Mouse (Mus musculus): ENCODE measurements around the gene Olfr878. TPM values are rescaled to one million over a fixed set of nuclear protein-coding genes. Genes with fewer than 3 reads are reported as not detected.

Gene Olfr878
- polyA plus RNA-seq (2015; fragmentation: Nextera tagmentation; extraction: Ambion mirVana): not detected in 2 replicates

DNA sequence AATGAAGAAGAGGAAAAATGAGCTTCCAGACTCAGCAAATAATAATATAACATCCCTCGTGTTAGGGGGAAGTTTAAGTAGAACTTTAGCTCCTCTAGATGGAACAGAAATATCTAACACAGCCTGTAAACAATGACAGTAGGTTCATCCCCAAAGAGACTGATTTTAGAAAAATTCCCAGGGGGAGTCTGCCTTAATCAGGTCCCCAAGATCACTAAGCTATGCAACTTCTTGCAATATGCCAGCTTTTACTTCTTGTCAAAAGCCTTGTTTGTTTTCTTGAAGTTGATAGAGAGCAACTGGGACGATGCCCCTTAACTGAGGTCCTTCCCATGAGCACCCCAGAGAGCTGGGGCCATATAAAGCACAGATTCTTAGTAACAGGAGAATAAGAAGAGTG is at the start of gene Olfr878:
Gene Olfr878, plus strand, starts transcription at position 301 of the 400 bp plus-strand sequence.
- no peak for ATAC-seq (ENCODE audit: low read depth)
- Histone ChIP-seq H3K27ac (ENCODE audit: low read length) (no peak within 1 kb of the TSS), H3K4me2 (ENCODE audit: low read depth, low read length) (no peak within 1 kb of the TSS), H3K4me1 (ENCODE audit: control insufficient read depth, low read depth, low read length) (no peaks in the 10 kb centered on the region), H3K27me3 (ENCODE audit: control insufficient read depth, insufficient read depth, low read depth, low read length) (no peaks in the 10 kb centered on the region), H3K36me3 (ENCODE audit: control insufficient read depth, insufficient read depth) (no peaks in the 10 kb centered on the region), H3K4me3 (ENCODE audit: low read depth, low read length) (no peak within 1 kb of the TSS), H3K9ac (ENCODE audit: low read depth, low read length) (no peak within 1 kb of the TSS), H3K9me3 (replicated peaks; ENCODE audit: control insufficient read depth, low read length) (no peaks in the 10 kb centered on the region)
- WGBS (ENCODE audit: insufficient replicate concordance): 40% methylated on average over 2 of the region's 2 CpGs

DNA sequence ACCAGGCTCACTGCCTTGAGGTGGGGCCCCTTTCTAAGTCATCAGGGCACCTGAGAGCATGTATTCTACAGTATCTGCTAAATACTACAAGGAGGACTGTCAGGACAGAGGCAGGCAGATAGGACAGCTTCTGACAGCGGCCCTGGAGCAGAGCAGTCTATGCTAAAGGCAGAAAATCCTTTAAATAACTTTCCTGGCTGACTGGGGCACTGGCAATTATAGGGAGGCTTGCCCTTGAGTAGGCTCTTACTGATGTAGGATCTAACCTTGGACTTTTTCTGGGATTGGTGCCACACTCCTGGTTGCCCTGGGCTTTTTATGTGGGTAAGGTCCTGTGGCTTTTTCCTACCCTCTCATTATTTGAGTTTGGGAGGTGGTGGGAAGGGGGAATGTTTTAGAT is 47.4 kb upstream of the Olfr878 start:
- H3K4me1 ChIP-seq (ENCODE audit: control insufficient read depth, low read depth, low read length): no peaks in the 10 kb centered on the region
- H3K27ac ChIP-seq (ENCODE audit: low read length): no peak overlapping the region
- no peak overlapping the region for H3K4me3 ChIP-seq (ENCODE audit: low read depth, low read length)
- no peaks in the 10 kb centered on the region for H3K27me3 ChIP-seq (ENCODE audit: control insufficient read depth, insufficient read depth, low read depth, low read length)
- WGBS (ENCODE audit: insufficient replicate concordance): 30% methylated on average over 1 of the region's 1 CpGs
- no peak for ATAC-seq (ENCODE audit: low read depth)
- no peak overlapping the region for H3K4me2 ChIP-seq (ENCODE audit: low read depth, low read length)
- H3K36me3 ChIP-seq (ENCODE audit: control insufficient read depth, insufficient read depth): no peaks in the 10 kb centered on the region
- no peaks in the 10 kb centered on the region for H3K9me3 ChIP-seq (replicated peaks; ENCODE audit: control insufficient read depth, low read length)
- no peak overlapping the region for H3K9ac ChIP-seq (ENCODE audit: low read depth, low read length)

DNA sequence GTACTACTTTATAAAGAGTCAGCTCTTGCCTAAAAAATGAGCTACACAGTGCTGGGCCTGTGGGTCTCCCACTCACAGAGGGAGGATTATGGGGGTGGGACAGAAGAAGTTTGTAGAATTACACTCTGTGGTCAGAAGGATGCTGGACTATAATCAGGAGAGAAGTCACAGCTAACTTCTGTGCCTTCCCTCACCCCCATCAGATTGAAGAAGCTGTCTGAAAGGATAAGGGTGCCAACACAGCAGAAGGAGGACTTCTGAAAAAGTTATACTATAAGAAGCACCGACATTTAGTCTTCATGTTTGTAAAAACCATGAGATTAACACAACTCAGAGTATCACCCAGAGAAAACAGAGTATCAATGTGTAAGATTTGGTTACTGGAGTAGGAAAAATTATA is 46.5 kb upstream of the Olfr878 start:
- Histone ChIP-seq H3K4me1 (ENCODE audit: control insufficient read depth, low read depth, low read length) (no peaks in the 10 kb centered on the region), H3K9me3 (replicated peaks; ENCODE audit: control insufficient read depth, low read length) (no peaks in the 10 kb centered on the region), H3K36me3 (ENCODE audit: control insufficient read depth, insufficient read depth) (no peaks in the 10 kb centered on the region), H3K27me3 (ENCODE audit: control insufficient read depth, insufficient read depth, low read depth, low read length) (no peaks in the 10 kb centered on the region), H3K4me2 (ENCODE audit: low read depth, low read length) (no peak overlapping the region), H3K9ac (ENCODE audit: low read depth, low read length) (no peak overlapping the region), H3K4me3 (ENCODE audit: low read depth, low read length) (no peak overlapping the region), H3K27ac (ENCODE audit: low read length) (no peak overlapping the region)
- 50% methylated on average over 1 of the region's 1 CpGs for WGBS (ENCODE audit: insufficient replicate concordance)
- no peak for ATAC-seq (ENCODE audit: low read depth)

DNA sequence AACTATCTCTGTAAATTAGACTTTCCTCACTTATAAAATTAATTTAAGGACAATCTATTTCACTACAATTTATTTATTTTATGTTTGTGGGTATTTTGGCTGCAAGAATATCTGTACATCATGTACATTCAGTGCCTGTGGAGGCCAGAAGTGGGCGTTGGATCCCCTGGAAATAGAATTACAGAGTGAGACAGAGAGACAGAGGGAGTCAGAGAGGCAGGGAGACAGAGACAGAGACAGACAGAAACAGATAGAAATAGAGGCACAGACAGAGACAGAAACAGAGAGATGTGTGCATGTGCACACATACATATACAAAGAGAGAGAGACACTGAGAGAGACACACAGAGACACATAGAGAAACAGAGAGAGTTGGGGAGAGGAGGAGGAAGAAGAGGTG is 46.1 kb upstream of the Olfr878 start:
- no peaks in the 10 kb centered on the region for H3K36me3 ChIP-seq (ENCODE audit: control insufficient read depth, insufficient read depth)
- ATAC-seq (ENCODE audit: low read depth): no peak
- no peaks in the 10 kb centered on the region for H3K4me1 ChIP-seq (ENCODE audit: control insufficient read depth, low read depth, low read length)
- no peak overlapping the region for H3K9ac ChIP-seq (ENCODE audit: low read depth, low read length)
- H3K27me3 ChIP-seq (ENCODE audit: control insufficient read depth, insufficient read depth, low read depth, low read length): no peaks in the 10 kb centered on the region
- no peaks in the 10 kb centered on the region for H3K9me3 ChIP-seq (replicated peaks; ENCODE audit: control insufficient read depth, low read length)
- no peak overlapping the region for H3K4me2 ChIP-seq (ENCODE audit: low read depth, low read length)
- 33% methylated on average over 1 of the region's 1 CpGs for WGBS (ENCODE audit: insufficient replicate concordance)
- H3K27ac ChIP-seq (ENCODE audit: low read length): no peak overlapping the region
- H3K4me3 ChIP-seq (ENCODE audit: low read depth, low read length): no peak overlapping the region

DNA sequence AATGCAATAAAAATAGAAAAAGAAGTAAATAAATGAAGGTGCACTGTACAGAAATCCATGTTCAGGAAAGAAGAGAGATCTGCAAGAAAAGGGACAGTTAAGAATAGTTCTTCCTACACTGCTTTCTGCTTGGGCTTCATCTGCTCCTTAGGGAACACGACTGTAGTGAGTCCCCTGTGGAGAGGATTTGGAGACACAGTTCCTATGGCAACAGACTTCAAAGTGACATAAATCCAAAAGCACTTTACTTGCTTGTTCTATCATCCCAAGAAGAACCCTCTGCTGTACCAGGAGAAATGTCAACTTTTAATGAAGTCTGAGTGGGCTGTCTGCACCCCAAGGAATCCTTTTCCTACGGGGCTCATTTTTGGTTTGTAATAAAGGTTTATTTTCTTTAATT is 26.7 kb upstream of the Olfr878 start:
- H3K4me2 ChIP-seq (ENCODE audit: low read depth, low read length): no peak overlapping the region
- H3K36me3 ChIP-seq (ENCODE audit: control insufficient read depth, insufficient read depth): no peaks in the 10 kb centered on the region
- no peak for ATAC-seq (ENCODE audit: low read depth)
- no peak overlapping the region for H3K9ac ChIP-seq (ENCODE audit: low read depth, low read length)
- no peaks in the 10 kb centered on the region for H3K9me3 ChIP-seq (replicated peaks; ENCODE audit: control insufficient read depth, low read length)
- no peaks in the 10 kb centered on the region for H3K4me1 ChIP-seq (ENCODE audit: control insufficient read depth, low read depth, low read length)
- H3K4me3 ChIP-seq (ENCODE audit: low read depth, low read length): no peak overlapping the region
- no peak overlapping the region for H3K27ac ChIP-seq (ENCODE audit: low read length)
- H3K27me3 ChIP-seq (ENCODE audit: control insufficient read depth, insufficient read depth, low read depth, low read length): no peaks in the 10 kb centered on the region
- 24% methylated on average over 2 of the region's 2 CpGs for WGBS (ENCODE audit: insufficient replicate concordance)

DNA sequence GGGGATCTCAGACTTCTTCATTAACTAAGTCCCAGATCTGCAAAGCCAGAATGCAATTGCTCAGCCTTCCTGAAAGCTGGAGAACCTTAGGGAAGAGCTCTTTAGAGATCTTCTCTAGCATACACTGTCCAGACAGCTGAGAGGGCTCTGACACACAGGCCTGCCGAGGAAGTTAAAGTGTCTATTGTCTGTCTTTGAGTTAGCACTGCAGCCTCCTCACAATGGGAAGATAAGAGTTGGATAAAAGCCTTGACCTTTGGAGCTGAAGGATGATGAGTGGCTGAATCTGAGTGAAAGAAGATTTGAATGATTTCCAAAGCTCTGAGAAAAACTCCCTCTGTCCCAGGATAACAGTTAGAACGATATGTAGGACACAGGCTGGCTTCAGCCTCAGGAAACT is 21.0 kb upstream of the Olfr878 start, which contains the start of gene Olfr145:
Gene Olfr145, plus strand, starts transcription at position 64 of the 400 bp plus-strand sequence.
- Histone ChIP-seq H3K4me2 (ENCODE audit: low read depth, low read length) (no peak within 1 kb of the TSS), H3K9ac (ENCODE audit: low read depth, low read length) (no peak within 1 kb of the TSS), H3K36me3 (ENCODE audit: control insufficient read depth, insufficient read depth) (no peaks in the 10 kb centered on the region), H3K4me3 (ENCODE audit: low read depth, low read length) (no peak within 1 kb of the TSS), H3K9me3 (replicated peaks; ENCODE audit: control insufficient read depth, low read length) (no peaks in the 10 kb centered on the region), H3K4me1 (ENCODE audit: control insufficient read depth, low read depth, low read length) (no peaks in the 10 kb centered on the region), H3K27me3 (ENCODE audit: control insufficient read depth, insufficient read depth, low read depth, low read length) (no peaks in the 10 kb centered on the region), H3K27ac (ENCODE audit: low read length) (no peak within 1 kb of the TSS)
- WGBS (ENCODE audit: insufficient replicate concordance): 33% methylated on average over 2 of the region's 2 CpGs
- ATAC-seq (ENCODE audit: low read depth): no peak

DNA sequence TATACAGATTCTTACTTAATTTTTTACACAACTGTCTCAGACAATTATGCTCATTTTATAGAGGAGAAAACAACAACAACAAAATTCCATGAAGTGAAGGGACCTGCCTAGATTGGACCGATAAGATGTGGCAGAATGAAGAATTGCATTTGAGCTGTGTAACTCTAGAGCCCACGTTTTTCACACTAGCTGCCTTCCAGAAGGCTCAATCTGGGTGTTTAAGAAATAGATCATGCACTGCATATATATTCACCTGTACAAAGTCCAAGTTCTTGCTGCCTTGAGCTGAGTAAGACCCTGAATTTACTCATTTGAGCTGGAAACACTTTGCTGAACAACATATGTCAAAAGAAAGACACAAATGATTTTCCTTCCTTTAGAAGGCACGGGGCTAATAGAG is 12.1 kb upstream of the Olfr878 start:
- ATAC-seq (ENCODE audit: low read depth): no peak
- Histone ChIP-seq H3K4me3 (ENCODE audit: low read depth, low read length) (no peak overlapping the region), H3K36me3 (ENCODE audit: control insufficient read depth, insufficient read depth) (no peaks in the 10 kb centered on the region), H3K4me2 (ENCODE audit: low read depth, low read length) (no peak overlapping the region), H3K9me3 (replicated peaks; ENCODE audit: control insufficient read depth, low read length) (no peaks in the 10 kb centered on the region), H3K4me1 (ENCODE audit: control insufficient read depth, low read depth, low read length) (no peaks in the 10 kb centered on the region), H3K27ac (ENCODE audit: low read length) (no peak overlapping the region), H3K27me3 (ENCODE audit: control insufficient read depth, insufficient read depth, low read depth, low read length) (no peaks in the 10 kb centered on the region), H3K9ac (ENCODE audit: low read depth, low read length) (no peak overlapping the region)
- WGBS (ENCODE audit: insufficient replicate concordance): 52% methylated on average over 3 of the region's 3 CpGs

DNA sequence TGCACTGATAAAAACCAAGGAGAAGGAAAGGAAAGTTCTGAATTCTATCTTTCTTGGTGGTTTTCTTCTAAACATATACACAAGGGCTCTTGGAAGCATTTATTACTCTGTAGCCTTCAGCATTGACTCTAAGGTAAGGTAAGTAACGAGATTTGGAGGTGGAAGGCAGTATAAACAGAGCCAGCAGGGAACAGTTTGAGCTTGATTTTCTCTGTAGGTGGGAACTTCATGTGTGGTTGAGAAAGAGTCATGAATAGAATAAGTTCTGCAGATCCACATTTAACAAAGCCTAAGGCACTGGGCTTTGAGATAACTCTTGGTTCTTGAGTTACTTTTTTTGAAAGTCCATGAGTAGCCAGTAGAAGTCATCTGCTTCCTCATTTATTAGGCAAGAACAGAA is 378 bp downstream of the Olfr878 start:
- H3K4me2 ChIP-seq (ENCODE audit: low read depth, low read length): no peak overlapping the region
- no peak overlapping the region for H3K9ac ChIP-seq (ENCODE audit: low read depth, low read length)
- no peaks in the 10 kb centered on the region for H3K9me3 ChIP-seq (replicated peaks; ENCODE audit: control insufficient read depth, low read length)
- ATAC-seq (ENCODE audit: low read depth): no peak
- H3K4me1 ChIP-seq (ENCODE audit: control insufficient read depth, low read depth, low read length): no peaks in the 10 kb centered on the region
- WGBS (ENCODE audit: insufficient replicate concordance): 33% methylated on average over 1 of the region's 1 CpGs
- no peak overlapping the region for H3K27ac ChIP-seq (ENCODE audit: low read length)
- no peak overlapping the region for H3K4me3 ChIP-seq (ENCODE audit: low read depth, low read length)
- no peaks in the 10 kb centered on the region for H3K36me3 ChIP-seq (ENCODE audit: control insufficient read depth, insufficient read depth)
- H3K27me3 ChIP-seq (ENCODE audit: control insufficient read depth, insufficient read depth, low read depth, low read length): no peaks in the 10 kb centered on the region

DNA sequence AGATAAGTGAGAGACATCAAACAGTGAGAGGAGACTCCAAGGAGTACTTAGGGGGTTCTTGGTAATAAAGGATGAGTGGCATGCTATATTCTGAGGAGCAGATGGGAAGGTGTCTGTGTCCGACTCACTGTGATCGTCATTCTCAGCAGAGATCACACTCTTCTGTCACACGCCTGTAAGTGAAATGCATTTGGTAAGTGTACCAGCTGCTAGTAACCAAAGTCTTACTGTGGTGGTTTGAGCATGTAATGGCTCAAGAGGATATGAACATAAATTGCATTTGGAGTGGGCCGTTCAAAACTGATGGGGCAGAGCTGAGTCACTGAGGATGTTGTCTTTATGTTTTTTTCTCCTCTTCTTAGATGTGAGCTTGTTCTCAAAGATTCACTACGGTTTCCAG is 6.6 kb downstream of the Olfr878 start:
- Histone ChIP-seq H3K9me3 (replicated peaks; ENCODE audit: control insufficient read depth, low read length) (no peaks in the 10 kb centered on the region), H3K36me3 (ENCODE audit: control insufficient read depth, insufficient read depth) (no peaks in the 10 kb centered on the region), H3K4me2 (ENCODE audit: low read depth, low read length) (no peak overlapping the region), H3K27me3 (ENCODE audit: control insufficient read depth, insufficient read depth, low read depth, low read length) (no peaks in the 10 kb centered on the region), H3K4me1 (ENCODE audit: control insufficient read depth, low read depth, low read length) (no peaks in the 10 kb centered on the region), H3K9ac (ENCODE audit: low read depth, low read length) (no peak overlapping the region), H3K27ac (ENCODE audit: low read length) (no peak overlapping the region), H3K4me3 (ENCODE audit: low read depth, low read length) (no peak overlapping the region)
- ATAC-seq (ENCODE audit: low read depth): no peak
- WGBS (ENCODE audit: insufficient replicate concordance): 64% methylated on average over 5 of the region's 5 CpGs
